Mouse (Mus musculus): ENCODE data around the gene Osbpl6. TPM values are rescaled to one million over a fixed set of nuclear protein-coding genes. Genes with fewer than 3 reads are reported as not detected.

Osbpl6 gene
- total RNA-seq, 1 experiment from 2014 or later = 22.5 TPM

DNA sequence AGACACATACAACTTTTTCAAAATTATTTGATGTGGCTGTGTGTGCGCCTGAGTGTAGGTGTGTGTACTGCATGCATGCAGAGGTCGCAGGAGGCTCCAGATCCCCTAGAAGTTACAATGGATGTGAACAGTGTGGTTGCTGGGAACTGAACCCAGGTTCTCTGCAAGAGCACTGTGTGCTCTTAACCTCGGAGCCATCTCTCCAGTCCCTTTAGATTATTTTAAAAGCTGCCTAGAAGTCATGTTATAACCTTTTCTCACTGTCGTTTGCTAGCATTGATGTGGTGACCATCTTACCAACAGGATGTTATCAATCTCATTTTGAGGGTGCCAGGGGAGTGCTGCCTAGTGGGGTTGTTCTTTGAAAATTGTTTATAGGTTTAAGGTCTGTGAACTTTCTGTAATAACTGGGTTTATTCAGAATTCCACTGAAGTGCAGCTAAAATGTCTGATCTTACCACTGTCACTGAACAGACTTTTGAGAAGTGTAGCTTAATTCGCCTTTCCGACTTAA, 15.2 kb downstream of the Osbpl6 start:
- DNase-seq = no peak

DNA sequence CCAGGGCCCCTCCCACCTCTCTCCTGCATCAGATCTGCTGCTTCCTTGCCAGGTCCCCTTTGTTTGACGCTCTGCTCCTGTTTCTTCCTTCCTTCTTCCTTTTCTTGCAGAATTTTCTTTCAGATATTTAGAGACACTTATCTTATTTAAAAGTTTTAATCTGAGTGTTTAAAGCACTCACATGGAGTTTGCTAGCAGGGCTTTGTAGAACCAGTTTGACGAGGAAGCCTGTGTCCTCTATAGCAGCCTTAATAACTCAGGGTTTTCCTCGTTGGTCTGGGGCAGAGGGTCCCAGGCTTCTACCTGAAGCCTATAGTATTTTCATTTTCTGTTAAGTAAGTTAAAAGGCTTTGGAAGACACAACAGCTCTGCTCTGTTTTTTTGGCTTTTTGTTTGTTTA, 20.5 kb downstream of the Osbpl6 start:
- no peak for DNase-seq

DNA sequence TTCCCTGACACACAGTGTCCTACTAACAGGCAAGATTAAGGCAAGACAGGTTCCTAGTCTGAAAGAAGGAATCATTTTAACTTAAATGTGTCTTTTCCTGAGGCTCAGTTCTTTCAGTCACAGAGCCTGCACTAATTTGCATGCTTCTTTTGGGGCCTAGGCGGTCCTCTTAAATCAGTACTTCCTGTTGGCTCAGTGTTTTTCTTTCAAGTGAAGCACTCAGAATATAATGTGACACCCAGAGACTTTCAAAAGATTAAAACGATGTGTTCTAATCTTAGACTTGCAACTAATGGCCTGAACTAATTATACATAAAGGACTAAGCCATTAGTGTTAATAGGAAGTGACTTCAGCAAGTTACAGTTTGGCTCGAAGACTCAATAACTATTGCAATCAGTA, 23.0 kb downstream of the Osbpl6 start:
- no peak for DNase-seq

DNA sequence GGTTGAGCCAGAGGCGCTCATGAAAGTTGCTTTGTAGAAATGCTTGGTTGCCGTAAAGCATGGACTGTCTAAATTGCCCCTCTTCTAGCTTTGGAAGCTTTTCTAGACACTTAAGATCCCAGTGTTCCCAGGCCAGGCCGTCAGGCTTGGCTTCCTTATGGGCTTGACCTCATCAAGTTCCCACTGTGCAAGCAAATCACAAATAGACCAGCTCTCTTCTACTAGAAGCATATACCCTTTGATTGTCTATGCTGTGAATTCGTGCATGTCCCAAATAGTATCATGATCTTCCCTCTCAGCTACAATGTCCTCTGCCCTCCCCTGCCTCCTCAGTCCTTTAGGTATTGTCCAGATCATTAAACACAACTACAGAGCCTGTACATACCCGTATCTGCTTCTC, 23.5 kb downstream of the Osbpl6 start:
- no peak for DNase-seq

DNA sequence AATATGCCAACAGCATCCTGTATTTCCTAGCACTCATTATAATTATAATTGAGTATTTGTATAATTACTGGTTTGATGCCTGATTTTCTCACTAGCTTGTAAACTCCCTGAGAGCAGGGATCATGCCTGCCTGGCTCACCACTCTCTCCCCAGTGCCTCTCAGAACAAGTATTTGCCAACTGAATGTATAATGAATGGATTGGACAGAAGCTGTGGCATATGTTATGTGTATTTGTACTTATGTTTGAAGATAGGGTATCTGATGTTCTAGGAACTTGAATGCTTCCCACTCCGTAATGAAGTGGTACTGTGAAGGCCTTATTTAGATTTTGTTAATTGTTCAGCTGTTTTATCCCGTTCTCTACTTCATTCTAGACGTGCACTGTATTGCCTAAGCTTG, 24.2 kb downstream of the Osbpl6 start:
- no peak for DNase-seq

DNA sequence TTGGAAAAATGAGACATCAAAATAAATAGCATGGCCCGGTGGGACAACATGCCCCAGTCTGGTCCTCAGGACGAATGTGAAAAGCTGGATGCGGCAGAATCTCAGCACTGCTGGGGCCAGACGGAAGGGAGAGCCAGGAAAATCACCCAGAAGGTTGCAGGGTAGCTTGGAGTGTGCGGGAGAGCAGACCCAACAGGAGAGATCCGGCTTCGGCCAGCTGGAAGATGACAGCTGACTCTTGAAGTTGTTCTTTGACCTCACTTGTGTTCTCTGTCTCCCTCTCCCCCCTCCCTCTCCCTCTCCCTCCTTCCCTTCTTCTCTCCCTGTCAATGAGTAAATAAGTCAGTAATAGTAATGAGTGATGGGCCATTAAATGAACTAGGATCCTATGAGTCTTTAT, 27.9 kb downstream of the Osbpl6 start:
- no peak for DNase-seq

DNA sequence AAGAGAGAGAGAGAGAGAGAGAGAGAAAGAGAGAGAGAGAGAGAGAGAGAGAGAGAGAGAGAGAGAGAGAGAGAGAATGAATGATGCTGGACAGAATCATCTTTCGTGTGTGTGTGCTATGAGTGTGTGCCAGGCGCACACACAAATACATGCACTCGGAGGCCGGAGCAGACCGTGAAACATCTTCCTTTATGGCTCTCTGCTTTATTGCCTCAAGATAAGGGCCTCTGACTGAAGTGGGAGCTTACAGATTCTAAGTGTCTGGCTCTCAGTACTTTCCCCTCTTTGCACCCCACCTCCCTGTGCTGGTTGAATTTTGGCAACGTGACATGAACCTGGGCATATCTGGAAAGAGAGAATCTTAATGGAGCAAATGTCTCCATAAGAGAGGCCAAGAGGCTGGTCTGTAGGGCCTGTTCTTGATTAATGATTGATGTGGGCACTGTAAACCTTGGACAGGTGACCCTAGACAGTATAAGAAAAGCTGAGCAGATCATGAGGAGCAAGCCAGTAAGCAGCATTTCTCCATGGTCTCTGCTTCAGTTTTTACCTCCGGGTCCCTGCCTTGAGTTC, 29.4 kb downstream of the Osbpl6 start:
- no peak for DNase-seq

DNA sequence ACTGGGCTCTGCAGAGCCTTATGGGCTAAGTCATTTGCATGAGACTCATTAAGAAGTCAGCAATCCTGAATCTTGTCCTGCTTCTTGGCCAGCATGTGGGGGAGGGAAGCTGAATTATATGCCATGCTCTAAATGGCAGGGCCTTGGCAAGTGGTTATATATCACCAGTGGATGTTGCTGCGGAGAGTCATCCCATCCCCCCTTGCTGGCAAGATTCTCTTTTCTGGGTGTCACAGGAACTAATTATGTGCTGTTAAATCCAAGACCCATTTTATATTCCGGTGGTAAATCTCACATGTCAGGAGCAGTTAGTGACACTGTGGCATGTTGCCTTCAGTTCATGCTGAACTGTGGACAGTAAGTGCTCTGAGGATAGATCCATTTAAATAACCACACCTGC, 31.1 kb downstream of the Osbpl6 start:
- no peak for DNase-seq

DNA sequence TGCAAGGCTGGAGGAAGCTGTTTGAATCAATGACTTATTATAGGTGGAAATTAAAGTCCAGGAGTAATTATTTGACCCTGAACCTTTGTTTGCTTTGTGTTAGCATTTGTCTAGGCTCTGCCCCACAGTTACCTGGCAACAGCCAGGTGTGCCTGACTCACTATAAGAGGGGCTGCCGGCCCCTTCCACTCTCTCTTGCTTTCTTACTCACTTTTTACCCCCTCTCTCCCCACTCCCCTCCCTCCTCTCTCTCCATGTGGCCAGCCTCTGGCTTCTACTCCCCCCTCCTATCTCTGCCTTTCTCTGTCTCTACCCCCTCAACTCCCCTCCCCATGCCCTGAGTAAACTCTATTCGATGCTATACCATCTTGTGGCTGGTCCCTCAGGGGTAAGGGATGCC, 33.2 kb downstream of the Osbpl6 start:
- DNase-seq = no peak

DNA sequence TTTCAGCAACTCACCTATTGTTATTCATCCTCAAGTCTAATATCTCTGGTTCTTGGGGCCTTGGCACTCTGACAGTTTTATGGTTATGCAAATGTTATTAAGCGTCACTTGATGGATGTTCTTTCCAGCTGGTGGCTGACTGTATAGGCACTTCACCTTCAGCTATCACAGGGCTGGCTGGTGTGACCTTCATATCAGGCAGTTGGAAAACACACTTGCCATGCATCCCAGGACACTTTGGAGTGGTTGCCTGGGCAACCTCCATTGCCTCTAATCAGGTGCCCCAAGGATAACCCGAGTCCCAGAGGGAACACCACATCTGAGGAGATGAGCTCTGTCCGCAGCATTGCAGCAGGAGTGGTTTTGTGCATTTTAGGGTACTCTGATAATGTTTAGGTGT, 35.8 kb downstream of the Osbpl6 start:
- DNase-seq = peak; percentile 54

DNA sequence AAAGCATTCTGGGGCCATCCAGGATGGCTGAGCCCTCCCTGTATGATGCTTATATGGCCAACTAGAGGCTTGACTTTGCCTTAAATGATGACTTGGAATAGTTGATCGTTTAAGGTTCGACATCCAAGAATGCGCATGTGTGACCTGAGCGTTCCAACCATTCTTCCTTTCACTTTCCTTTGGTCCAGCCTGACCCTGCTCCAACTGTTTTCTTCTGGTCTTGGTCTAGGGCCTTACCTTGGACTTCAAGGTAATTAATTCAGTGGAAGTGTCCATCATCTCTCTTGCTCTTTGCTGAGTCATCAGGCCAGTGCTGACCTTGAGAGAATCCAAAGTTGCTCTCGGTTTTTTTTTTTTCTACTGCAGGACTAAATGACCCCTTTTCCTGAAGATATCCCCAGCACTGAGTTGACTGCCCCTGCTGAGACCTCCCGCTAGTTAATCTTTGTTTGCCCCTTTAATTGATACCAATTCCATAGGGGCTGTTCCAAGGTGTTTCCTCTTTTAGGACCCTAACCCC, 43.6 kb downstream of the Osbpl6 start:
- peak; percentile 40 for DNase-seq

DNA sequence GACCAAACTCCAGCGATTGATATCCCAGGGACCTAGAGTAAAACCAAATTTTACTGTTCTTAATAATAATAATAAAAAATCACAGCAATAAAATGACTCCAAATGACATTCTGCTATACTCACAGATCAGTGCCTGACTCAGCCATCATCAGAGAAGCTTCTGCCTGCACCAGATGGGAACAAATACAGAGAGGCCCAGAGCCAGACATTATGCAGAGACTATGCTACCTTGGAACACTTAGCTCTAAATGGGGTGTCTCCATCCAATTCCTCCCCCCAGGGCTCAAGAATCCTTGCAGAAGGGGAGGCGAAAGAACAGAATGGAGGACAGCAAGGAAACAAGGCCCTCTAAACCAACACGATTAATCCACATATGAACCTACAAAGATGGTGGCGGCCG, 60.4 kb downstream of the Osbpl6 start:
- DNase-seq = no peak

DNA sequence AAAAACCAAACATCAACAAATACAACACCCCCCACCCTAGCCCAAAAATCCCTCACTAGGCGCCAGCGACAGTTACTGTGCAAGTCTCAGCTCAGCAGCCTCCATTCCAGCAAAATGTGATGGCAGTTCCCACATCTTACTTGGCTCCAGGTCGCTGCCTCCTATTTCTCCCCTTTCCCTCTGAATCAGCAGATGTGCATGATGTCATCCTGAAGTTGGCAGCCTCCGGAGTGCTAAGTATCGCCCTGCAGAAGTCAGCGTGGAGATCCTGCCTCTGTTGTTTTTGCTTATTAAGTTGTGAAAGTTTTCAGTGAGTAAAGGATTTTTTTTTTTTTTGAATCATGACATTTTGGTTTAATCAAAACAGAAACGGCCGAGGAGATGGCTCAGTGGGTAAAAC, 61.9 kb downstream of the Osbpl6 start:
- DNase-seq = peak; percentile 58

DNA sequence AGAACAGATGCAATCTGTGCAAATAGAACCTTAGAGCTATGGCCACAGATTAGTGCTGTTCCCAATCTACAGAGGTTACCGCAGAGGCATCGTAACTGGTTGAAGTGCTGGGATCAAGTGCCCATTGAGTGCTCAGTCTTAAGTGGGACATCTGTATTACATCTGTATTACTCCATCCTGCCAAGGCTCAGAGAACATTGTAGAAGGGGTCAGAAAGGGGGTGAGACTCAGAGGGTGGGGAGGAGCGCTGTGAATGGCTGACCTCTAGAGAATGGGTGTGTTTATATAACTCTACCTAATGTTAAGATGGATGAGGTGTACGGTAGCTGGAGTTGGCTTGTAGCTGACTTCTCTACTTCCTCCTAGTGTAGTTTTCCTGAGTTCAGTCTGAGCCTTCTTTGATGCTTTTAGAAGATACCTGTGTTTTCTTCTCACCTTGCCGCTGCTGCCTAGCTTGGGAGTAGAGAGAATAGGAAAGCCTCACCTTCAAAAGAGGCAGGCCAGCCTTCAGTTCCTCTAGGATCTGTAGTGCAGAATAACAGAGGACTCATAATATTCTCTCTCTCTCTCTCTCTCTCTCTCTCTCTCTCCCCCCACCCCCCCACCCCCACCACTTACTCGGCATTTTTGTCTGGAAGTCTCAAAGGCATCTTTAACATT, 62.9 kb downstream of the Osbpl6 start:
- DNase-seq = no peak

DNA sequence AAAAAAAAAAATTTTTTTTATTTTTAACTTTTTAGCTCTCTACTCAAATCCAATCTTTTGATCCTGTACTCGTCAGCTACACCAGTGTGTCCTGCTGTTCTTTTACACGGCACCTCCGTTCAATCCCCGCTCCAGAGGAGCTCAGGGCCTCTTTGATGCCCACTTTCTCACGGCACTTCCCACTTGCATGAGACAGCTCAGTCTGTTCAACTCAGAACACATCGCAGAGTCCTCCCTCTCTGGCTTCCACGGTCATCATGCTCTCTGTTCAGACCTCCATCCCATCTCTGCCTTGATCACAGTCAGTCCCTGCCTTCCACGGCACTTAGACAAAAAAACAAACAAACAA, 63.4 kb downstream of the Osbpl6 start:
- no peak for DNase-seq

DNA sequence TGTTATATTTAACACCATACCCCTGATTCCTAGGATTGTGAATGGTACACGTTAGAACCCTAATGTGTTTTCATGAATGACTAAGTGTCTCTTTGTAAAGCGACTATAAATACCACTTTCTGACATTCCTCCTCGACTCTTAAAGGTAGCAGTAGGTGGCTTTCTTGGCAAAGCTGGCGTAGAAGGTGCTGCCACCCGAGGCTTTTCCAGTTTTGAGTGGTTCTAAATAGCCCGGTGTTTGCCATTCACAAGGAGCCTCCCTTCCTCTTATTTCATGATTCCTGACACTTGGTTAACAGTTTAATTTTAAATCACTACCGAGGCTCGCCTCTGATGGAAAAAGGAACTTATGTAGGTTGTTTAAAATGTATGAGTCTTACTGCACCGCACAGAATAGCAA, 64.1 kb downstream of the Osbpl6 start:
- DNase-seq = no peak

DNA sequence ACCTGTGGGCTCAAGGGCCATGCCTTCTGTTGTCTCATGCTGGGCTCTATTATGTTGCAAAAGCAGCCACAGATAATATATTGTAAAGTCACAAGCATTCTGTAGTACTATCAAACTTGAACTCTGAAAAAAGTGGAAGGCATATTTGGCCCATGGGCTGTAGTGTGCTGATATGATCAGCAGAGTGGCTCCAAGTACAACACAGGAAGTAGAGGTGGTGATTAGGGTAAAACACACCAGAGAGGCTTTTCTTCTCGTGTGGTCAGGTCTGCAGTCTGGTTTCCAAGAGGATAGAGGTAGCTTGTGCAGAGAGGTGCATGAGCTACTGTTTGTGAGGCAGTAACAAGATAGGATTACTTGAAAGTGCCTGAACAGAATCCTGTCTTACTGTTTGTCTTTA, 69.5 kb downstream of the Osbpl6 start:
- no peak for DNase-seq

DNA sequence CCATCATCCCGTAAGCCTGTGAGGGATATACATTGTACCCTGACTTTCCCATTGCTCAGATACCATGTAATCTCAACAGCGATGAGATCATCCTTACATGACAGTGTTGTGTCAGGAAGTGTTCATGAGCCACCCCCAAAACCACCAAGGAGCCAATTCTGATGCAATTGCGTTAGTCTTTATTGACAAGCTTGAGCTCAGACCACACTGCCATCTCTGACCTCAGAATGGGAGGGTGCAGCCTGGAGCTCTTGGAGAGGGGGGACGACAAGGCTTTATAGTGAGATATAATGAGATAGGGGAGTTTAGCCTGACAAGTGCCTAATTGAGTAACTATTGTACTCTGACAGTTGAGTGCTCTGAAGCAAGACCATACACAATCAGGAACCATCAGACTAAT, 82.5 kb downstream of the Osbpl6 start:
- no peak for DNase-seq

DNA sequence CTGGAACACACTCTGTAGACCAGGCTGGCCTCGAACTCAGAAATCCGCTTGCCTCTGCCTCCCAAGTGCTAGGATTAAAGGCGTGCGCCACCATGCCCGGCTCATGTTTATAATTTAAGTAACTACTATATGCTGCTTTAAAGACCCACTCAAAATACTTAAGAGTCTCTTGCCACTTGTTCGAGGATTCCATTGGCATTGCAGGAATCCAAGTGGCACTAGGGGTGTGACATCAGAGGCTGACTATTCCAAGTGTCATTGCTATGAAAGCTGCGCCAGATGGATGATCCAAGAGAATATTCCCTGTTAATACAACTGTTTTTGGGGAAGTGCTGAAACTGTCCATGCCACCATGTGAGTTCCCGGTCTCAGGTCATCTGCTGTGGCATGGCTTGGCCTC, 83.9 kb downstream of the Osbpl6 start:
- no peak for DNase-seq

DNA sequence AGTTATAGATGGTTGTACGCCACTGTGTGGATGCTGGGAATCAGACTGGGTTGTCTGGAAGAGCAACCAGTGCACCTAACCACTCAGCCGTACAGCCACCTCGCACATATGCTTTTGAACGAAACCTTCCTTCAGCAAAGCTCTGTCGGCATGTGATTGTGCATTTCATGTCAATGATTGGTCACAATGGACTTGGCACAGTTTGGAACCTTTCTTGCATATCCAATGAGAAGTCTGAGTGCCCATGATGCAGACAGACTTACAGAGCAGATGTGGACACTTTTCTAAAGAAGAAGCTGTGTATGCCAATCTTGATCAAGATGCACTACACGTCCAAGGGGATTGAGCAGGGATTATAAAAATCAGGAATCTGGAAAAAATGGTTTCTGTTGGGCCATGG, 85.1 kb downstream of the Osbpl6 start:
- no peak for DNase-seq

DNA sequence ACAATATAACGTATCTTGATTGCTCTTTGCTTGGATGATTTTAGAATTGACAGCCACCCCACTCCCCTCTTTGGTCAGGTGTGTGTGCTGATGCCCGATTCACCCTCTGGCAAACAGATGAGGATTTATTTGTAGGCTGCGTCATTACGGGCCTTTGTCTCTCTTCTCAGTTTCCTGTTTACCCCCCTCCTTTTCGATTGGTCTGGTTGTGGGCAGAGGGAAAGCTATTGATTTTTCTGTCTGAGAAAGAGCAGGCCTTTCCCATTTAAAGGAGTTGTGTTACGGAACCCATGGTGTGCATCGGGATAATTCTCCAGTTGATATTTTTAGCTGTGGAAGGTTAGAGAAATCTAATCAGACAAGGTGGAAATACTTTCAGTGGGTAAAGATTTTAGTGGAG, 85.9 kb downstream of the Osbpl6 start:
- DNase-seq = no peak

DNA sequence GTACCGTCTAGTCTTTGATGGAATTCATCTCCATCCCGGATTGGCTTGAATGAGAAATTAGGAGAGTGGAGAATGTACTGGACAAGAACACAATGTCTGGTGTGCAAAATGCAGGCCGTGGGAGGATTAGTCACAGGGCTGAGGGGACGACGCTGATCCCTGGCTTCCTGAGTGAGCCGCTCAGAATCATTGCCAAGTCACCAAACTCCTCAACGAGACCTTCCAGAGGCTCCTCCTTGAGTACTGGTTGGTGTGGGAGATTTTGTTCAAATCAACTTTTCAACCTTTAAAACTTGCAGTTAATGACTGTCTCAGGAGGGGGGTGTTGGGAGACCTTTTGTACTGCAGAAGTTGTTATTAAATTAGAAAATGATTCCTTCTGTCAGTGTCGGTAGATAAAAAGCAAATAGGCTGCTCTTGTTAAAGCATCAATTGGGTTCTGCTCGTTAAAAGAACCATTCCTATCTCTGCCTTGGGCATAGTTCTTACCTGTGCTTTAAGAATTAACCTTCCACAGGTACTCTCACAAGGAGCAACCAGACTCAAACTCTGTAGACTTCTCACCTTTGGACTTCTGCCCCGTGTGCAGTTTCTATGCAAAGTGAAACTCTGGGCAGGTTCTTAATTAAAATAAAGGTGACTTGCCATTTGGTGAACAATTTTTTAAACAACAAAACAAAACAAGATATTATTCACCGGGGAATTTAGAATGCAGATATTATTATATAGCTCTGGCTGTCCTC, 89.9 kb downstream of the Osbpl6 start:
- peak; percentile 48 for DNase-seq

DNA sequence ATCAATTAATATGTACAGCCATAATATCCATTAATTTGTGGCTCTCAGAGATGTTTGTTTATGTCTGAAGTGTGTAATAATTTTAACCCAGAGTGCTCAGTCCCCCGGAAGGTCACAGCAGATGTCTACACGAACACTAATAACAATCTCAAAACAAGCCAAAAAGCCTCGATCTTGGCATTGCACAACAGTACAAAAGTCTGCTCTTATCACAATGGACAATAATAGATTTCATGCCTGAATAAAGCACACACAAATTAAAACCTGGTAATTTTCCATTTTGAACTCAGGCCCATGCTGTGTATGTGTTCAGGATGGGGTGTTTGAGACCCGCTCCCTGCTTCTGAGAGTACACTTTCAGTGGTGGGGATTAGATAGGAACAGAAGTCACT, 90.4 kb downstream of the Osbpl6 start:
- no peak for DNase-seq

DNA sequence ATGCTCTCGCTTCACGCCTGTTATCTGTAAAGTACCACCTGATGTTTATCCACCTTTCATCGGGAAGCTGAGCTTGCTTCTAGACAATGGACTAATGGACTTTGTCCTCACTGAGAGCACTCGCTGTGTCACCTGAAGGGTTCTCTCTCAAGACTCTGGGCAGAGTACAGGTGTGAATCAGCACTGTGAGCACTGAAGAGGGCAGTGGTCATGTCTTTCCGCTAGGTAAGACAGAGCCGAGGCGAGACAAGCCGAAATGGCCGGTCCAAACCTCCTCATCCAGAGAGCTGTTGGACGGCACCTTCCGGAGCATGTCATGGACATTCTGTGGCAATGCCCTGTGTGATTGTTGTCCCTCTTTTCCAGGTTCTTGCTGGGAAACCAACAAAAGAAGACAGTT, 92.6 kb downstream of the Osbpl6 start:
- no peak for DNase-seq
